Mouse (Mus musculus) bone marrow, adult 2 months (tissue): ENCODE data around the gene Tcp11x2. TPM values are rescaled to one million over a fixed set of nuclear protein-coding genes. Genes with fewer than 3 reads are reported as not detected.

Source experiments
- H3K27ac ChIP-seq: fragments of 200-500 bp; 2 replicates; pipeline ENCODE4 v1.5.1; 2012; ENCODE audit warnings: low read depth, mild to moderate bottlenecking, control low read depth, inconsistent platforms, low read length; ENCODE audit not compliant: control insufficient read depth, poor library complexity, insufficient read depth
- H3K4me1 ChIP-seq: fragments of 200-500 bp; 2 replicates; pipeline ENCODE4 v1.6.1; 2011; ENCODE audit warnings: low read length; ENCODE audit not compliant: control insufficient read depth, insufficient read depth
- H3K4me3 ChIP-seq: fragments of 200-500 bp; replicated peaks from 2 replicates; pipeline ENCODE3; 2011; ENCODE audit warnings: mild to moderate bottlenecking, low read depth, low read length, control low read depth; ENCODE audit not compliant: control insufficient read depth
- CTCF ChIP-seq: fragments of 200-500 bp; IDR thresholded peaks from 2 replicates; pipeline ENCODE4 v1.5.1; 2011; ENCODE audit warnings: low read length, control low read depth; ENCODE audit not compliant: control insufficient read depth, insufficient read depth
- POLR2A ChIP-seq: fragments of 200-500 bp; IDR thresholded peaks from 2 replicates; pipeline ENCODE4 v1.6.1; 2011; ENCODE audit warnings: low read depth, mild to moderate bottlenecking, control low read depth, low read length, borderline replicate concordance; ENCODE audit not compliant: control insufficient read depth
- whole genome bisulfite sequencing: fragments of 180-500 bp; shearing (Covaris S2); methylation state at CpG from one replicate; pipeline ENCODE4 v1.1.7; 2018; 5-methylcytosine and 5-hydroxymethylcytosine counted together
- polyA plus RNA-seq: library from polyadenylated mRNA; stranded (reverse); fragments of >200 nt; gene quantifications from 2 replicates; pipeline ENCODE4 v1.2.4, GENCODE M21; 2011; ENCODE audit warnings: low replicate concordance; ENCODE audit not compliant: missing spikeins, insufficient read depth, insufficient read length

The Tcp11x2 gene
- polyA plus RNA-seq, 1 experiment, result not detected

- no peak for TF ChIP-seq POLR2A
- no peak for TF ChIP-seq CTCF
- Histone ChIP-seq H3K4me1 (no peaks in the 10 kb centered on the region), H3K27ac (no peak overlapping the region), H3K4me3 (no peak overlapping the region)
- WGBS, result 72% methylated on average over 3 of the region's 3 CpGs
Measured at GRCm38 (mm10) chrX:135687802-135688201, 5.8 kb downstream of the Tcp11x2 start.

- TF ChIP-seq CTCF (no peak), POLR2A (no peak)
- Histone ChIP-seq H3K4me1 (no peaks in the 10 kb centered on the region), H3K4me3 (no peak overlapping the region), H3K27ac (no peak overlapping the region)
- 60% methylated on average over 2 of the region's 2 CpGs for WGBS
Measured at GRCm38 (mm10) chrX:135681858-135682257, 11.7 kb downstream of the Tcp11x2 start.

- Histone ChIP-seq H3K4me1 (no peaks in the 10 kb centered on the region), H3K27ac (no peak overlapping the region), H3K4me3 (no peak overlapping the region)
- no peak for TF ChIP-seq POLR2A
- no peak for TF ChIP-seq CTCF
- 43% methylated on average over 9 of the region's 9 CpGs for WGBS
Measured at GRCm38 (mm10) chrX:135652173-135652772, 41.3 kb downstream of the Tcp11x2 start.

- Histone ChIP-seq H3K4me3 (no peak within 1 kb of the TSS), H3K27ac (no peak within 1 kb of the TSS), H3K4me1 (no peaks in the 10 kb centered on the region)
- no peak for TF ChIP-seq CTCF
- TF ChIP-seq POLR2A, result no peak
- WGBS, result 70% methylated on average over 11 of the region's 11 CpGs
Measured at GRCm38 (mm10) chrX:135627605-135628004, 66.0 kb downstream of the Tcp11x2 start, which contains the start of gene Prame. Gene Prame, minus strand, starts transcription at chrX:135627705.

Other genes starting within 250 kb of the Tcp11x2 start
- gene AV320801, start 199.2 kb downstream of the Tcp11x2 start, polyA plus RNA-seq, result not detected in 2 replicates
- gene Nxf7, start 95.0 kb downstream of the Tcp11x2 start, polyA plus RNA-seq, result not detected in 2 replicates
- gene Prame, start 66.1 kb downstream of the Tcp11x2 start, polyA plus RNA-seq, result not detected in 2 replicates
- gene Tmsb15a, start 31.5 kb upstream of the Tcp11x2 start, polyA plus RNA-seq, result not detected in 2 replicates
- gene Armcx5, start 48.9 kb upstream of the Tcp11x2 start, polyA plus RNA-seq, result 4.5 and 4.8 TPM in 2 replicates
- 5.7 and 12.5 TPM in 2 replicates for gene Gprasp1, start 48.9 kb upstream of the Tcp11x2 start, polyA plus RNA-seq
- gene Bhlhb9, start 103.8 kb upstream of the Tcp11x2 start, polyA plus RNA-seq, result 2.1 and 3.2 TPM in 2 replicates
- gene Gprasp2, start 145.2 kb upstream of the Tcp11x2 start, polyA plus RNA-seq, result 2.6 TPM in 1 of 2 replicates, not detected in the other